Mouse (Mus musculus) erythroid progenitor cell, adult 5-6 weeks (primary cell): Measurements from ENCODE around the gene Atf3. TPM values are rescaled to one million over a fixed set of nuclear protein-coding genes. Genes with fewer than 3 reads are reported as not detected.
A peak's percentile ranks its signal among the peaks of the same experiment; 100 is the strongest.

Experiments used
- ATAC-seq: replicated peaks from 2 replicates; pipeline ENCODE4 v1.8.0; 2016; ENCODE audit warnings: moderate number of reproducible peaks, mild to moderate bottlenecking, moderate TSS enrichment, inconsistent platforms; ENCODE audit not compliant: poor library complexity, low FRiP score, severe bottlenecking
- total RNA-seq, 2 experiments: library from RNA; stranded (forward) in 1 of 2; stranded (reverse) in 1 of 2; fragments of 150-400 nt in 1 of 2; fragments of 186-747, 209-891 nt in 1 of 2; gene quantifications; 2 replicates each; pipeline versions ENCODE4 v1.2.3 to v1.2.4; 2015 to 2017; ENCODE audit warnings: low replicate concordance in 2 of 2

Gene Atf3
- total RNA-seq, 2 experiments from 2014 or later = 3.8 to 16.5 TPM

DNA sequence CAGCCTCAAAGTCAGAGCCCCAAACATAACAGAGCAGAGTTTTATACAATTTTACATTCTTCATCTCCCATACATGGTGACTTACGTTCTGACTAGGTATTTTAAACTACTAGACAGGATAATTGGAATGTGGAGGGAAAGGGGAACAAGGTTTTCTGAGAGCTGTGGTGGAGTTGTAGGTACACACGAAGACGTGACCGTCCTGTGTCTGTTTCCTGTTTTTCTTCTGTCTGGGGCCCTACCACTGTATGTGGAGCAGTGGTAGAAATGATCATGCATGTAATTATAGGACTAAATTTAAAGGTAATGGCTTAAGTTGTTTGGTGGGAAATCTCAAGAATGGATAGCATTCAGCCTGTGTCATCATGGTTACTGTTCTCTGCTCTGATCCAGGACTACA lies 17.0 kb upstream of the Atf3 start:
- ATAC-seq = no peak

DNA sequence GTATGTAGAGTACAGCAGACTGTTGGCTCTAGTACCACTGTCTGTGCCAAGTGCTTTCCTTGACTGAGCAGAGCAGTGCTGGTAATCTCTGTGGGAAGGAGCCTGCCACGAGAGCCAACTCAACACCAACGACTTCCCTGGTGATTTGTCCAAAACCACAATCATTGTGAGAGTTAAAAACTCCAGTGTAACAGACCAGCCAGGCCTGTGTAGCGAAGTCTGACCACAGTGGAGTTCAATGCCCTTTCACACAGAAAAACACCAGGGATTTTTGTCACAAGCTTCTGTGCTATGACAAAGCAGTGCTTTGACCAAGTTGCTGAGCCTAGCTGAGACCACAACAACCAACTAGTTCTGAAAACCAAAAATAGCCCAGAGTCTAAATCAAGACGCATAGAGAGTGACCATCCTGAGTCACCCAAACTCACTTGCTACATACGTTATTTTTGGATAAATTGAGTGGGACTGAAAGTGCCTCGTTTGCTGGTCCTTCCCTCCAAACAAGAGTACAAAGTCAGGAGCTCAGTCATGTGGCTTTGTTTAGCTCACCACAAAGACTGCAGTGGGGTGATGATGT lies 12.6 kb upstream of the Atf3 start:
- no peak for ATAC-seq

DNA sequence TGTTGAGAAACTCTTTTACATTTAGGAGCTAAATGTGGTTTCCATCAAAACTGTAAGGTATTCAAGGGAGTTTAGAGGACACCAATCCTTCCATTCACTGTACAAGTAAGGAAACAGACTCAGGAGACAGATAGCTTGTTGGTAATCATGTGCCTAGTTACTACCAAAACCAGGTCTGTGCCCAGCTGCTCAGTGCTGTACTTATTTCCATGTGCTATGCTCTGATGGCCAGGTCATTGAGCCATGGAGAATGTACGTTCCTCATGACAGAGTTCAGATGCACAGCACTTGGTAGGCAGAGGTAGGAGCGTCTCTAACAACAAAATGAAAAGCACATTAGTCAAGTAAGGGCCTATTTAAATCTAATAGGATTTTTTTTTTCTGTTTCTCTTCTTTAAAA lies 8.7 kb upstream of the Atf3 start:
- no peak for ATAC-seq

DNA sequence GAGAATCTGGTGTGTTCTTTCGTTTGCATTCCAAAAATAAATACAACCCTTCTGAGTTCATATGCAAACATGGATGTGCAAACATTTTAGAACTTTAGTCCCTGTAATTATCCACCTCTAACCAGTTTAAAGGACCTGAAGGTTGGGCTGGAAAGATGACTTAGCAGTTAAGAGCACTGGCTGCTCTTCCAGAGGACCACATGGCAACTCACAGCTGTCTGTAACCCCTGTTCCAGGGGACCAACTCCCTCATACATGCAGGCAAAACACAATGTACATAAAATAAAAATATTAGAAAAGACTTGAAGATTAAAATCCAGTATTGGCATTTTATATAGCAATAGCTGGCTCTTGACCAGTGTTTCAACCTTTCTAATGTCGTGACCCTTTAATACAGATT lies 7.9 kb upstream of the Atf3 start:
- no peak for ATAC-seq

DNA sequence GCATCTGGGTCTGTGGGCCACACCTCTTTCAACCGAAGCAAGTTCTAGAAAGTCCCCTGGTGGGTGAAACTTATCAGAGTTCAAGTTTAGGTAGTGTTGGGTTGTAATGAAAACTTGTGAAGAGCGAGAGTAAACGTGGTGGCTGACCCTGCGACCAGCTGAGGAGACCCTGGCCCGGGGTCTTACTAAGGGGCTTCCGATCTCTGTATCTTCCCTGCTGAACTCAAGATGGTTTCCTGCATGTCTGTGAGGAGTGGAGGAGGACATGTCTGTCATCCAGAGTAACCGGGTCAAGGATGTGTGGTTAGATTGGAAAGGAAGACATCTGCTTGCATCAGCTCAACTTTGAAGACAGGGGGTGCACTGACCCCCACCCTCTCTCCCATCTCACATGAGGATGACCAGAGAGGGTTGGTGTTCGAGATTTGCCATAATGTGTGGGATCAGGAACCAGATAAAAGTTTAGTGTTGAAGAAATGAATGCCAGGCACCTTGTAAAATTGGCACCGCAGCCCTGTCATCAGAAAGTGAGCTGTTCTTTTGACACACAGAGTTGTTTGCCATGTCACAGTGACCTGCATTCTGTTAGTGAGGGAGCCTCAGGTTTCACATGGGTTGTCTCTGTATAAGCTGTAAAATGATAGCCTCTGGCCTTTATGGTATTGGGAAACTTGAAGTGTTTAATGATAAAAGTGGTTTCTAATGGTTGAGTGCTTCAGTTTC lies 7.3 kb upstream of the Atf3 start:
- no peak for ATAC-seq

DNA sequence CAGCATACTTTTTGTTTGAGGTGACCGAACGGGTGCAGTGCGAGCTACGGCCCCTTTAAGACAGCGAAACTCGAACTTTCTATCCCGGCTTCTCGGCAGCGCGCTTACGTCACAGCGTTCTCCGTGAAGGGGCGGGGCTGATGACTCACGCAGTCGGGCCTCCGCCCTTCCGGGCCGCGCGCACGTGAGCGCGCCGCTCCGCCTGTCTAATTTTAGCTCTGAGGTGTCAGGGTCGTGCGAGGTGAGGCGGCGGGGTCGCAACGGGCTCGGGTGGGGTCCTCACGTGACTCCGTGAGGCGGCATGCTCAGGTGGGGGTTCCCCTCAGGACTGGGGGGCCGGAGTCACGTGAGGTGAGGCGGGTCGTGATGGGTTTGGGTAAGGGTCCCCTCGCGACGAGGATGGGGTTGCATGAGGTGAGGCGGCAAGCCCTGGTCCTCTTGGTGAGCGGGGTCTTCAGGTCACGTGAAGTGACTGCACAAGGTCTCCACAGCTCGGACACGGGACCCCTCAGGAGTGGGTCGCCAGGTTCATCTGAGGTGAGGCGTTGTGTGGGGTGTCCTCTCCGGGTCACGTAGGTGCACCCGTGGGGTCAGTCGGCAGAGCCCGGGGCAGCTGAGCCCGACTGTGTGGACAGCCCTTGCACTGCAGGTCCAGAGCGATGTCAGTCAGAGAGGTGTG lies 6.6 kb upstream of the Atf3 start:
- peak; percentile 94 for ATAC-seq

DNA sequence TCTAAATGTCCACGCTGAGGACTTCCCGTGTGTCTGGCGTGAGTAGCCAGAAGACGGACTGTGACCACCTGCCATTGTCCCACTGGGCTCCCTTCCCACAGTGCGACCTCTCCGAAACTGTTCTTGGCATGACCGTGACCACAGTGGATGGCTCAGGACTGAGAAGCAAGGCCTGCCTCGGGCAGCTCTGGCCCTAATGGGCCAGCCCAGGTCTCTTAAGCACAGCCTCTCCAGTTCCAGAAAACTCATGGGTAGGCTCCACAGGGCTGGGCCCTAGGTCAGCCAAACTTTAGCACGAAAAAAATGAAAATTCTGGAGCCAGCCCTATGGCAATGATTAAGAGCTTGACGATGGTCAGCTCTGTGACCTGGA lies 6.1 kb upstream of the Atf3 start:
- peak; percentile 51 for ATAC-seq

DNA sequence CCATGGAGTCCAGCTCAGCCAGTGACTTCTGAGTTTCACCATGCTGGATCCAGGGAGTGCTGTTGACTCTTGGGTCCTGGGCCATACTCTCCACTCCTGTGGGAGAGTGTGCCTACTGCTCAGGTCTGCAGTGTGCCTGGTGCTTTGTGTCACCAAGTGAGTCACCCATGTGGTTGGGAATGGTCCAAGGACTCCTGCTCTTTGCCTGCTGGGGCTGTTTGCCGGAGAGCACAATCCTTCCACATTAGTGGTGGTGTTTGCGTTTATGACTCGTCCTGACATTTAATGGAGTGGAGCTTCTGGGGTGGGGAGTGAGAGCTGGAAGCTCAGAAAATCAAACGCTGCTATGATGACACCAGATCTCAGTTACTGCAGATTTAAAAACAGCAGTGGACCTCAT lies 4.2 kb upstream of the Atf3 start:
- no peak for ATAC-seq

DNA sequence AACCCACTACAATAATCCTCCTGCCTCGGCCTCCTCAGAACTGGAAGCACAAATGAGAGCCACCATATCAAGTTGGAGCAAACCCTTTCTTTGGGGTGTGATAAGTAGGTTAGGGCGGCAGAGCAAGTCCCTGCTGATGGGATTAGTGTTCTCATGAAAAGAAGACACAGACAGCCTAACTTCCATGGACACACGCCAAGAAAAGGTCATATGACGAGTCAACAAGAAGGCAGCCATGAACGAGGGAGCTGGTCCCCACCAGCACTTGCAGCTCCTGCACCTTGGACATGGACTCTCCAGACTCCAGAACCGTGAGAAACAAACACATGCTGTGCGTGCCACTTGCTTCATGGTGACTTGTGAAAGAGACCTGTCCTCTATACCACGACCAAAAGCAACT lies 2.7 kb upstream of the Atf3 start:
- ATAC-seq = no peak

DNA sequence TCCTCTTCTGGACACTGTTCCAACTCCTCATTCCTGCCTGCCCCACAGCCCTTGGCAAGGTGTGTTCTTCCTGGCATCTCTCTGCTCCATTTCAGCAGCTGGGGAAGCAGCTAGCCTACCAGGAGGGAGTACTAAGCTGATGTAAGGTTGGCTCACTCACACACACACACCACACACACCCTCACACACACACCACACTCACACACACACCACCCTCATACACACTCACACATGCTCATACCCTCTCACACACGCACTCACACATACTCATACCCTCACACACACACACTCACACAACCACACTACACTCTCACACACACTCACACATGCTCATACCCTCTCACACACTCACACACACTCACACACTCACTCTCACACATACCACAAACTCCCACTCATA lies 1.9 kb upstream of the Atf3 start:
- ATAC-seq = no peak

DNA sequence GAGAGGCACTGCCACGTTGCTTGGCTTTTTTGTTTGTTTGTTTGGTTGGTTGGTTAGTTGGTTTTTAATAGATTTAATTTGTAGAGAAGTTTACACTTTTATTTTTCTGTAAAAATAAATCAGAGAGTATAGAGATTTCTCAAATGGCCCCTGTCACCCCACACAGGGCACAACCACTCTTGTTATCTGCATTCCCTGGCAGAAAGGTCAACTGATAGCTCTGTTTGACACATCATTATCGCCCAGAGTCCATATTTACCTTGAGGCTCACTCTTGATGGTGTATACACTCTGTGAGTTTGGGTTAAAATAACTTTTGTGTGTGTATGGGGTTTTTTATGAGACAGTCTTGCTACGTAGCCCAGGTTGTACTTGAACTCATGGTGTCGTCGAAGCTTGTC lies 744 bp upstream of the Atf3 start:
- no peak for ATAC-seq

DNA sequence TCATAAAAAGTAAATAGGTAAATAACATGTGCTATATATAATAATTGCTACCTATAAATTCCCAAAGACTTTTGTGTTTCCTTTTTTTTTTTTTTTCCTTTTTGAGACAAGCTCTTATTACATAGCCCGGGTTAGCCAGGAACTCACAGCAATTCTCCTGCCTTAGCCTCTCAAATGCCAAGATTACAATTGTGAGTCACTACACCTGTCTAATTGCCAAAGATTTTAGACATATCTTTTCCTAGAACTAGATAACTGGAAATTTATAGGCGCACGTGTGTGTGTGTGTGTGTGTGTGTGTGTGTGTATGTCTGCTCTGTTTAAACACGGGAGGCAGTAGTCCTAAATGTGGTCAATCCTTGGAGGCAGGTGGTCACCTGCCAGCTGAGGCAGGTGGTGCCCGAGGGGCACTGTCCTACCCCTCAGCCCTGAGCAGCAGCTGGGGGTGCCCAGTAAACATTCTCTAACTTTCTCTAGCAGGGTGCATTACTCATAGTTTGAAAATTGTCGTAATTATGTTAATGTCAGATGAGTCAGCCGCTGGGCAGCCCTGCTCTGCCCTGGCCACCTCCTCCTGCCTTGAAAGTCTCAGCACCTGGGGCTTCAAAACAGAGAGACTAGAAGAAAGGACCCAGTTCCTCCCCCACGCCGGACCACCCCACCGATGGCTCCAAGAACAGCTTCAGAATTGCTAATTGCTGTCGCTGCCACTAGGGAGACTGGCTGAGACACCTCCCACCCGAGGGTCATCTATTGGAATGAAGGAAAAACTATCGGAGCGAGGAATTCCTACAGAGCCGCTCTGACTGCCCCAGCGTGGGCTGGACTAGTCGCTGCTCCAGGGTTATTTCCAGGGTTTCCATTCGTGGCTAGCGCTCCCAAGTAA lies 1.8 kb downstream of the Atf3 start:
- no peak for ATAC-seq

DNA sequence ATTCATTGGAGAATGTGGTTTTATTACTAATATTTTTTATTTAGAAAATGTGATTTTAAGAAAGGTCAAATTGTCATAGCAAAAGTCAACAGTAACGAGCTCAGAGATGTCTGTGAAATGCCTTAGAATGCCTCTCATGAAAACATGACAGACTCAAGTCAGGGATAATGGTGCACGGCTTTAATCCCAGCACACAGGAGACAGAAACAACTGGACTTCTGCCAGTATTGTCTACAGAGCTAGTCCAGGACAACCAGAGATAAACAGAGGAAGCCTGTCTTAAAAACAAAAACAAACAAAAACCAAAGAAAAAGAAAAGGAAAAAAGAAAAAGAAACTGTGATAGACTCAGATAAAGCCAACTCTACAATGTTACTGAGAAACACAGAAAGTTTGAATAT lies 6.7 kb downstream of the Atf3 start:
- no peak for ATAC-seq

DNA sequence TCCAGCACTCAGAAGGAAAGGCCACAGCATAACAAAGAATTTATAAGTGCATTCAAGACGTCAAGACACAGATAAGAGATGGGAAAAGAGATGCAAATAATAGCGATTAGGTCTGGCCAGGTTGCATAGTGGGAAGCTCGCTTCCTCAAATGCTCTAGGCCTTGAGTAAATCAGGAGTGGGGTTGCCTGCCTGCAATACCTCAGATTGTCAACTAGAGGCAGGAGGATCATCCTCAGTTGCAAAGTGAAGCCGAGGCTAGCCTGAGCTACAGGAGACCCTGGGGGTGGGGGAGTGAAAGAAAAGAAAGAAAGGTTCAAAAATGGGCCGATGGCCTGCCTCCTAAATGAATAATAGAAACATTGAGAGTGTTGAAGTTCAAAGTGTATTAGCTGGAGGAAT lies 12.0 kb downstream of the Atf3 start:
- ATAC-seq = no peak

DNA sequence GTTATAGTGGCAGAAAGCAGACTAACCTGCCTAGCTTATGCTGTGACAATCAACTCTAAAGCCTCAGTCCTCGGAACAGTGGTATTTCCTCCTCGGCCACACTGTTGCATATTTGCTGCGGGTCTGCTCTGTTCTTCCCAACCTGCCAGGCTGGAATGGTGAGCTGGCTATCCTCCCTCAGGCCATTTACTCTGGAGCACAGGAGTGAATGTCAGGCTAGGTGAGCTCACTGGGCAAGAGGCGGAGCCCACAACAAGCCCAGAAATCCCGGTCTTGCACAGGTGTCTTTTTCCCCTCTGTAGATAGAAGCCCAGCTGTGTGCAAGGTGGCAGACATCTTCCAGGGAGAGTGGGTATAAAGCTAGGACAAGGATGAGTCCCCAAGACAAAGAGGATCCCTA lies 13.0 kb downstream of the Atf3 start:
- ATAC-seq = no peak

DNA sequence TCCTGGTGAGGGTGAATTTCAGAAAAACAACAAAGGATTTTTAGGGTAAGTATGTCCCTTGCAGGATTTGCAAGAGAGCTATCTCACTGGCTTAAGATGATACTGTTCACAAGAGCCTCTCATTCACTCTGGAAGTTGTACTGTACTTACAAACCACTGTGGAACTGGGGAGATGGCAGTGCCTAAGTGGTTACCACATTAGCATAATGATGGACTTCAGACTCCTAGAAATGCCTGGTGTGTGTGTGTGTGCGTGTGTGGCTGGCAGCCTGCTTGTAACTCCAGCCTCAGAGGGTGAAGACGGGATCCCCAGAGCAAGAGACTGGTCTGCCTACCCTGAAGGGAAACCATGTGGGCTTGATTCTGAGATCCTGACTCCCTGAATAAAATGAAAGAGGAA lies 14.3 kb downstream of the Atf3 start:
- no peak for ATAC-seq

DNA sequence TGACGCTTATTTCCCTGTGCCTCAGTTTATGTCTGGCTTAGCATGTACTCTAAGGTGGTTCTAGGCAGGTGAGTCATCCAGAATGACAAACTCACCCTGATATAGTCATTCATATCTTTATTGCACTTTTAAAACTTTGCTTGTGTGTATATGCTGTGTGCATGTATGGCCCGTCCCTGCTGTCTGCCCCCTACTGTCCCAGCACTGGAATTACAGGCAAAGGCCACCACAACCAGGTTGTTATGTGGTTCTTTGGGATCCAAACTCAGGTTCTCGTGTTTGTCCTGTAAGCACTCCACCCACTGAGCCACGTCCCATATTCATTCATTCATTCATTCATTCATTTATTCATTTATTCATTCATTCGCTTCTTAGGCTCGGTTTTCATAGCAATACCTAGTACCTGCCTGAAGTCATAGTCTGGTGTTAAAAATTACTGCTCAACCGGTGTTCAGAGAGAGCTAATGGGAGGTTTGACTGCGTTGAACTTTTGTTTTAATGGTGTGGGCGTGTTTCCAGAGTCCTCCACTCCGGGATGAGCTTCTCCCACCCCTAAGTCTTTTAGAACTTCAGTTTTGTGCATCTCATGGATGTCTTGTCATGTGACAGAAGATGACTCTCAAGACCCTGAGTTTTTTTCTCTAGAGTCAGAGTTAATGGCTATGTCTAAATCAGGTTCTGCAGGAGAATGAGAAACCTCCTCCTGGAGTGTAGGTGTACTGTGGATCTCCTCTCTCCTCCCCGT lies 15.5 kb downstream of the Atf3 start:
- ATAC-seq = no peak

DNA sequence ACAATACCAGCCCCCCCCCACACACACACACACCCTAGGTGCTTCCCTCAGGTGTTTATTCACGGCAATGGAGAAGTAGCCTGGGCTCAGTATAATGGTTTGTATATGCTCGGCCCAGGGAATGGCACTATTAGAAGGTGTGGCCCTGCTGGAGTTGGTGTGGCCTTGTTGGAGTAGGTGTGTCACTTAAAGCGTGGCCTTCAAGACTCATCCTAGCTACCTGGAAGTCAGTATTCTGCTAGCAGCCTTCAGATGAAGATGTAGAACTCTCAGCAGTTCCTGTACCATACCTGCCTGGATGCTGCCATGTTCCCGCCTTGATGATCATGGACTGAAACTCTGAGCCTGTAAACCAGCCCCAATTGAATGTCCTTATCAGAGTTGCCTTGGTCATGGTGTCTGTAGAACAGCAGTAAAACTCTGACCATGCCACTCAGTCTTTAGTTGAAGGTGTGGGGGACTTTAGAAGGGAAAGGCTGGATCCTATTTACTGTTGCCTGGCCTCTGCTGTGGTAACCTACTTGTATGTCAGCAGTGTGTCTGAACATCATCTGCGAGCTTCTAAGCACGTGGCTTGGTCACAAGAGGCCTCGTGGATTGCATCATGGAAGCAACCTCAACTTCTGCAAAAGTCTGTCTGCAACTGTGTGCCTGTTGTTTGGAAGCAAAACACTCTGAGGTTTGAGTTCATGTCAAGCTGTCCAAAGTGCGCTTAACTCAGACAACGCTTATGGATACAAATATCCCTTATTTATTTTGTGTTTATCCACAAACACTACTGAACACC lies 16.8 kb downstream of the Atf3 start:
- no peak for ATAC-seq

DNA sequence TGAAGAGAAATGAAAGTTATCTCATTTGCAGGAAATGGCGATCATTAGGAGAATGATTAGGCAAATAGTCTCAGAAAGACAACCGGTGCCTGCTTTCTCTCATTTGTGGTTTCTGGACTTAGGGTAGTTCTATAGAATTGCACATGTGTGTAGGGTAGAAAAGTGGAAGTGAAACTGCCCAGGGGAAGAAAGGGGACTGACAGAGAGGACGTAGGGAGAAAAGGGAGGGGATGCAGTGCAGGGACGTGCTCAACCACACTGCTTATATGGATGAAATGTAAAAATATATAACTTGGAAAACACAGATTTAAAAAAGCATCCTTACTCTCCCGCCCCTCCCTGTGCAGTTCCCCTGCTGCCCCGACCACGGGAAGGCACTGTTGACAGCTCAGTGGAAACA lies 19.9 kb downstream of the Atf3 start:
- ATAC-seq = no peak
